Mouse (Mus musculus) heart, embryonic 16.5 days (tissue): ENCODE results near the gene Nbea. TPM values are rescaled to one million over a fixed set of nuclear protein-coding genes. Genes with fewer than 3 reads are reported as not detected.

ENCODE experiments used
- ATAC-seq: fragments of 200-750 bp; cut with Nextera tagmentation; replicated peaks from 2 replicates; pipeline ENCODE4 v1.8.0; 2017; ENCODE audit warnings: moderate number of reproducible peaks; ENCODE audit not compliant: insufficient read depth, low FRiP score; ENCODE audit errors: extremely low read depth
- H3K27ac ChIP-seq: fragments of 300-500 bp; sonication (generic); 2 replicates; pipeline ENCODE4 v1.5.1; 2014; ENCODE audit warnings: mild to moderate bottlenecking, low read length, control low read depth, moderate library complexity
- H3K27me3 ChIP-seq: fragments of 300-500 bp; sonication (generic); 2 replicates; pipeline ENCODE4 v1.6.1; 2014; ENCODE audit warnings: low read length, mixed read lengths; ENCODE audit not compliant: control insufficient read depth, insufficient read depth
- H3K36me3 ChIP-seq: fragments of 300-500 bp; sonication (generic); 2 replicates; pipeline ENCODE4 v1.6.1; 2014; ENCODE audit not compliant: control insufficient read depth, insufficient read depth
- H3K4me1 ChIP-seq: fragments of 300-500 bp; sonication (generic); 2 replicates; pipeline ENCODE4 v1.6.1; 2014; ENCODE audit warnings: low read length, mixed read lengths; ENCODE audit not compliant: control insufficient read depth, insufficient read depth
- H3K4me2 ChIP-seq: fragments of 300-500 bp; sonication (generic); 2 replicates; pipeline ENCODE4 v1.6.1; 2014; ENCODE audit warnings: low read depth, mild to moderate bottlenecking, control low read depth, low read length
- H3K4me3 ChIP-seq: fragments of 300-500 bp; sonication (generic); 2 replicates; pipeline ENCODE4 v1.5.1; 2014; ENCODE audit warnings: mild to moderate bottlenecking, control low read depth, low read length
- H3K9ac ChIP-seq: fragments of 300-500 bp; sonication (generic); 2 replicates; pipeline ENCODE4 v1.6.1; 2014; ENCODE audit warnings: low read length, control low read depth
- H3K9me3 ChIP-seq: fragments of 300-500 bp; sonication (generic); replicated peaks from 2 replicates; pipeline ENCODE4 v1.6.1; 2016; ENCODE audit warnings: low read length; ENCODE audit not compliant: control insufficient read depth
- WGBS: fragments of 180-500 bp; shearing (Covaris S2); extraction: QIAGEN DNeasy Blood & Tissue Kit; methylation state at CpG from one replicate; pipeline ENCODE4 v1.1.7; 2014; 5-methylcytosine and 5-hydroxymethylcytosine counted together
- polyA plus RNA-seq: library from polyadenylated mRNA; unstranded; fragments of >200 nt; fragmentation: Nextera tagmentation; extraction: Ambion mirVana; gene quantifications from 2 replicates; pipeline ENCODE4 v1.2.1, GENCODE M21; 2015

The Nbea gene
- polyA plus RNA-seq, 1 experiment from 2014 or later, result 7.0 TPM

DNA sequence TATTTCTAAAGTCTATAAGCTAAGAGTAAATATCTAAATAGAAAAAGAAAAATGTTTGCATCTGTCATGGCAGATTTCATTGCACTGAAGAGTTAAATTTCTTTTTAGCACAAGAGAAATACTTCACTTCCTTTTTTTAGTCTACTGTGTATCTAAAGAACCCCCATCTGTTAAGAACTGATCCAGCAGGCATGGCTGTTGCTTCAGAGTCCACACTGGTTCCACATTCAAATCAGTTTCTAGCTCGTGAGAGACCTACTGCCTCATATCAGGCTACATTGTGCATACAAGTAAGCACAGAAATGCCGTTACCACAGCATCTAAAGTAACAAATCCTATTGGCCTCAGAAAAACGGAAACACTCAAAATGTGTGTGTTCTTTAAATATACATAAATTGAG is 2.5 kb downstream of the Nbea start:
- WGBS, result 37% methylated on average over 3 of the region's 3 CpGs
- H3K4me3 ChIP-seq, result no peak overlapping the region
- peak overlapping the region; percentile 91 for H3K4me2 ChIP-seq
- ATAC-seq, result no peak
- H3K36me3 ChIP-seq, result no peaks in the 10 kb centered on the region
- no peak overlapping the region for H3K9ac ChIP-seq
- H3K27me3 ChIP-seq, result no peaks in the 10 kb centered on the region
- H3K27ac ChIP-seq, result no peak overlapping the region
- H3K9me3 ChIP-seq, result no peaks in the 10 kb centered on the region
- peaks cover 16% of the 10 kb centered on the region for H3K4me1 ChIP-seq

DNA sequence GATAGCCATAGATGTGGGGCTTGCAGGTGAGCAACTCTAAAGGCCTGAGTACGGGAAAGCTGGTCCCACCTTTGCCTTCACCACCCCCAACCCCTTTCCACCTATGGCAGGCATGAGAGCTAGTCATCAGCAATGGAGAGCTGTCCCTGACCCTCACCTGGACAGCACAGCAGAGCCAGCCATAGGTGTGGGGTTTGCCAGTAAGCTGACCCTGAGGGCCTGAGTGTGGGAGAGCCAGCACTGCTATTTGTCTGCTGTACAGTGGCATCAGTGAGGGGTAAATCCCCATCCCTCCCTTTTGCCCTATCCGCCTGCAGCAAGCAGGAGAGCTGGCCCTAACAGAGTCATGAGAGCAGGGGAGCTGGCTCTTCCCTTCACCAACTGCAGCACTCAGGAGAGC is 25.6 kb downstream of the Nbea start:
- H3K27ac ChIP-seq, result no peak overlapping the region
- H3K27me3 ChIP-seq, result no peaks in the 10 kb centered on the region
- no peak overlapping the region for H3K4me2 ChIP-seq
- ATAC-seq, result no peak
- no peaks in the 10 kb centered on the region for H3K36me3 ChIP-seq
- no peak overlapping the region for H3K4me3 ChIP-seq
- no peak overlapping the region for H3K9ac ChIP-seq
- no peaks in the 10 kb centered on the region for H3K9me3 ChIP-seq
- WGBS, result 81% methylated on average over 2 of the region's 2 CpGs
- no peaks in the 10 kb centered on the region for H3K4me1 ChIP-seq

DNA sequence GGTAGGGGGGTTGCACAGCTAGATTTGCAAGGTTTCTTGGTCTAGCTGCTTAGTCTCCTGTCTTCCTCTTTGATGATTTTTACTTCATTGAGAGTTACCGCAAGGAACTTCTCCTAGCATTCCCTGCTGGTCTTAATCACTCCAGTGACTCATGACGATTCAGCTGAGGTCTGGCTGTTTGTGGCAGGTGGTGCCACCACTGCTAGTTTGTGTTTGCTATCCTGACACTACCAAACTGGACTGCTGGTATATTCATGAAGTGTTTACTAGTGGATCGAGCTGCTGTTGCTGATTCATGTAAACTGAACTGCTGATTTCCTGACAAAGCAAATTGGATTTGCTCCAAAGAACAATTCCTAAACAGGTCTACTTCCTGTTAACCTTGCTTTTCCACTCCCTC is 56.8 kb downstream of the Nbea start:
- Histone ChIP-seq H3K4me1 (no peaks in the 10 kb centered on the region), H3K36me3 (0 out of 2 replicates have a peak, but pooled peaks cover 3% of the 10 kb centered on the region), H3K27ac (no peak overlapping the region), H3K27me3 (no peaks in the 10 kb centered on the region), H3K9ac (no peak overlapping the region), H3K9me3 (peaks cover 11% of the 10 kb centered on the region), H3K4me2 (no peak overlapping the region), H3K4me3 (no peak overlapping the region)
- WGBS, result 79% methylated on average over 3 of the region's 3 CpGs
- no peak for ATAC-seq

DNA sequence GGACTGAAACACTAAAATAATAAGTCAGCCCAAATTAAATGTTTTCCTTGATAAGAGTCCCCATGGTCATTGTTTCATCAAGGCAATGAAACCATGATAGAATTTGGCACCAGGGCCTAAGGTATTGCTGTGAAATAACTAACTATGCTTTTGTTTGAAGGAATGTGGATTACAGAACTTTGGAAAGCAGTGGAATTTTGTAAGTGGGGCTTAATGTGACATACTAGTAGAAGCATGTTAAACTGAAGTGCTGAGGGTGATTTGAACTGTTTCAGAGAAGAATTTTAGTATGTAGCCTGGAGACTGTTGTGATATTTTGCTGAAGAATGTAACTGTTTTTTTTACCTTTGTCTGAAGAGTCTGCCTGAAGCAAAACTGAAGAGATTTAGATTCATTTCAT is 66.9 kb downstream of the Nbea start:
- Histone ChIP-seq H3K9me3 (no peaks in the 10 kb centered on the region; the same call in 1 of the 2 replicates), H3K9ac (no peak overlapping the region), H3K4me1 (no peaks in the 10 kb centered on the region)

DNA sequence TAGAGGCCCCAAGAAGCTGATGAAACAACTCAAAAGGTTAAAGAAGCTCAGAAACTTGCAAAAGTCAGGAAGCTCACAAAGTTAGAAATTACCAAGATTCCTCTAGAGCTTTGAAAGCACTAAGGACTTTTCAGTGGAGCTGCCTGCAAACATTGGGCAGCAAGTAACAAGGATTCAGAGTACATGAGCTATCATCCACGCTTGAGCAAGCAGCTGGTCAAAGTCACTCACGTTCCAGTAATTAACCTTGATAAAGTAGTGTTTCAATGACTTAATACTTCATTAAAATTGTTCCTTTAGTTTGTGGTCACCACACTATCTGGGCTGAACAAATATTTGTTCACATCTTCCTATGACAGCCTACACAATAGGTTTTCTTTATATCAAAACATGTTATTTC is 75.4 kb downstream of the Nbea start:
- Histone ChIP-seq H3K4me3 (no peak overlapping the region), H3K9ac (no peak overlapping the region), H3K27me3 (no peaks in the 10 kb centered on the region), H3K36me3 (no peaks in the 10 kb centered on the region), H3K4me2 (no peak overlapping the region), H3K9me3 (no peaks in the 10 kb centered on the region), H3K4me1 (no peaks in the 10 kb centered on the region), H3K27ac (no peak overlapping the region)
- WGBS, result 73% methylated on average over 2 of the region's 2 CpGs
- no peak for ATAC-seq

More for the DNA sequence above, 66.9 kb downstream of the Nbea start:
- no peaks in the 10 kb centered on the region for H3K27me3 ChIP-seq
- no peak overlapping the region for H3K4me3 ChIP-seq
- no peak overlapping the region for H3K4me2 ChIP-seq
- H3K27ac ChIP-seq, result no peak overlapping the region
- no peak for ATAC-seq
- peaks cover 4% of the 10 kb centered on the region; the same call in 1 of the 2 replicates for H3K36me3 ChIP-seq

DNA sequence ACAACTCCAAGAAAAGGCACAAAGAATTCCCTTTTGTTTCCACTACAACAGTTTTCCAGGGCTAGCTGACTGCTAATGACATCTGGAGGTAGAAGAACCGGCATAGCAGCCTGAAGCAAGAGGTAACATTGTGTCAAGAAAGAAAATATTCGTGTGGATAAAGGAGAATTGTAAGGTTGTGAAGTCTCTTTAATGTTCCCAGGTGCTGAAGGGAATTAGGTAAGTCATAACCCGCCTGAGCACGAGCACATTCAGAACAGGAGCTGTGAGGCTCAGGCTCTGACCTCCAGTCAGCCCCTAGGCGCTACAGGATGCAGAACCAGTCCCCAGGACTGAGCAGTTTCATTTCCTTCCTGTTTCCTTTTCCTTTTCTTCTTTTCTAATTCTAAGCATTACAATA is 86.4 kb downstream of the Nbea start:
- Histone ChIP-seq H3K27ac (peak overlapping the region; percentile 5; the same call in 1 of the 2 replicates), H3K9ac (no peak overlapping the region), H3K4me3 (no peak overlapping the region), H3K4me1 (peaks cover 5% of the 10 kb centered on the region), H3K4me2 (no peak overlapping the region), H3K27me3 (no peaks in the 10 kb centered on the region), H3K36me3 (no peaks in the 10 kb centered on the region), H3K9me3 (no peaks in the 10 kb centered on the region)
- WGBS, result 48% methylated on average over 5 of the region's 5 CpGs
- no peak for ATAC-seq

DNA sequence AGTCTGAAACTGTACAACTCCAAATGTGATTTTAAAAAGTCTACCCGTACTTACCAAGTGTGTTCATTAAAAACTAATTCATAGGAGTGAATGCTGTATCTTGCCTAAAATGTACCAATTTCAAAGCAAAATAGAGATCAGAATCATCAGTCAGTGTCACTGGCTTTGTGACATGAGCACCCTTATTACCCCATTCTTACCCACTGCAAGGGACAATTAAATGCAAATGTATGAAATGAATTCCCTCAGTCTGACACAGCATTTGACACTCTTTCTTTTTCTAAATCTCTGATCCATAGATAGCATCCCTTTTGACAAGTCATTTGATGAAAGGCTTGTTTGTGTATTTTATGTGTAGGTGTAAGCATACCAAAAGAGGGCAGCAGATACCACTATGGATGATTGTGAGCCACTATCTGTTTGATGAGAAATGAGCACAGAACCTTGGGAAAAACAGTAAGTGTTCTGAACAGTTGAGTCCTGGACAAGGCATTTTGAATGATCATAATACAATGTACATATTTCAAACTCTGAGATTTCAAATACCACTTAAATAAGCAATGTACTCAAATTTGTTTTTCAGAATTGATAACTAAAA is 104.4 kb downstream of the Nbea start:
- H3K4me1 ChIP-seq, result no peaks in the 10 kb centered on the region
- no peaks in the 10 kb centered on the region for H3K9me3 ChIP-seq
- H3K27me3 ChIP-seq, result no peaks in the 10 kb centered on the region
- no peak overlapping the region for H3K4me3 ChIP-seq
- WGBS, result 89% methylated on average over 1 of the region's 1 CpGs
- ATAC-seq, result no peak
- H3K4me2 ChIP-seq, result no peak overlapping the region
- H3K36me3 ChIP-seq, result peaks cover 3% of the 10 kb centered on the region; the same call in 1 of the 2 replicates
- H3K27ac ChIP-seq, result no peak overlapping the region
- H3K9ac ChIP-seq, result no peak overlapping the region

DNA sequence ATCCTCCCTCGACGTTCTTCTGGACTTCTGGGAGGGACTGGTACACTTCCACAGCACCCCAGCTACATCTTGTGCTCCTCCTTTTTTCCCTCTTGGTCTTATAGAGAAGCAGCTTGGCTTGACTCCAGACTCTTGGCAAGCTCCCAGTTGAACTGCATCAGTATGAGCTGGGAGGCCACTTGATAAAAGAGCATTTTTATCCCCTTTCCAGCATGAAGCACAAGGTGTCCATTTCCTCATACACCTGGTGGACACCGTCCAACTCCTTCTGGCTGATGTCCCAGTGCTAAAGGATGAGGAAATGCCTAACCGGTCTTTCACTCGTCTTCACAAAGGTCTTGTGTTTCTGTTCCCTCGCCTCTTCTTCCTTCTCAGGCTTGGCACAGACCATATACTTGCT is 115.7 kb downstream of the Nbea start:
- Histone ChIP-seq H3K27me3 (no peaks in the 10 kb centered on the region), H3K4me3 (no peak overlapping the region), H3K27ac (no peak overlapping the region), H3K4me1 (no peaks in the 10 kb centered on the region), H3K4me2 (no peak overlapping the region), H3K9ac (no peak overlapping the region), H3K9me3 (no peaks in the 10 kb centered on the region), H3K36me3 (no peaks in the 10 kb centered on the region)
- ATAC-seq, result no peak
- WGBS, result 53% methylated on average over 6 of the region's 6 CpGs

DNA sequence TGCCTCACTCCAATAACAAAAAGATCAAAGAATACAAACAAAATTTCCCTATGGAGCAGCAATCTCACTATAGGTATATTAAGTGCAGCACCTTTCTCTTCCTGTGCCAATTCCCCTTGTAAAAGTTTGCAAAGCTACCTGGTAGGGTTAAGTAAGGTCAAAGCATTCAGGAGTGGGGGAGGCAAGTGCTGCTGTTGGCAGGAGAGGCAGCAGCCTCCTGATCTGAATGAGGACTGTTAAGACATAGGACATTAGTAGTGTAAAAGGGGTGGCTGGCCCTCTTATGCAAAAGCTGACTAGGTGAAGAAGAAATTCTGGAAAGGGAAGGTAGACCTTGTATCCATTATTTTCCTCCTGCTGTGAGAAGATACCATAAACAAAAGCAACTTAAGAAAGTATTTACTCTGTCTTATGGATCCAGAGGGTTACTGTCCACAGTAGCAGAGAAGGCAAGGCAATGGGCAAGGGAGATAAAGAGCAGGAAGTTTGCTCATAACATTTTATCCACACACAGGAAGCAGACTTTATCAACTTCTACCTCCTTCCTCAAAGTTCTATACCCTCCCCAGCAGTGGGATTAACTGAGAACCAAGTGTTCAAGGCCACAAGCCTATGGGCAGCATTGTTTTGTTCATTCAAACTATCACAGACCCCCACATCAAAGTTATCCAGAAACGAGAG is 117.0 kb downstream of the Nbea start:
- H3K36me3 ChIP-seq, result no peaks in the 10 kb centered on the region
- no peak overlapping the region for H3K27ac ChIP-seq
- H3K4me2 ChIP-seq, result no peak overlapping the region
- no peak for ATAC-seq
- no peak overlapping the region for H3K9ac ChIP-seq
- H3K4me1 ChIP-seq, result no peaks in the 10 kb centered on the region
- WGBS, result 77% methylated on average over 1 of the region's 1 CpGs
- no peak overlapping the region for H3K4me3 ChIP-seq
- H3K9me3 ChIP-seq, result no peaks in the 10 kb centered on the region
- H3K27me3 ChIP-seq, result no peaks in the 10 kb centered on the region
